Mouse (Mus musculus) embryonic facial prominence, embryonic 12.5 days (tissue): ENCODE measurements around the gene Mbd3l1. TPM values are rescaled to one million over a fixed set of nuclear protein-coding genes. Genes with fewer than 3 reads are reported as not detected.

Experiments
- ATAC-seq: fragments of 200-750 bp; cut with Nextera tagmentation; 2 replicates; pipeline ENCODE4 v1.8.0; 2017; ENCODE audit not compliant: insufficient number of reproducible peaks, insufficient read depth, low FRiP score, low TSS enrichment
- H3K27ac ChIP-seq: fragments of 300-500 bp; sonication (generic); 2 replicates; pipeline ENCODE4 v1.5.1; 2016; ENCODE audit warnings: mild to moderate bottlenecking
- H3K27me3 ChIP-seq: fragments of 300-500 bp; sonication (generic); 2 replicates; pipeline ENCODE4 v1.6.1; 2016; ENCODE audit warnings: mild to moderate bottlenecking, moderate library complexity
- H3K36me3 ChIP-seq: fragments of 300-500 bp; sonication (generic); 2 replicates; pipeline ENCODE4 v1.6.1; 2016; ENCODE audit warnings: mild to moderate bottlenecking
- H3K4me1 ChIP-seq: fragments of 300-500 bp; sonication (generic); 2 replicates; pipeline ENCODE4 v1.6.1; 2016
- H3K4me2 ChIP-seq: fragments of 300-500 bp; sonication (generic); replicated peaks from 2 replicates; pipeline ENCODE4 v1.6.1; 2016; ENCODE audit warnings: mild to moderate bottlenecking, moderate library complexity
- H3K4me3 ChIP-seq: fragments of 300-500 bp; sonication (generic); 2 replicates; pipeline ENCODE4 v1.5.1; 2016; ENCODE audit warnings: mild to moderate bottlenecking
- H3K9ac ChIP-seq: fragments of 300-500 bp; sonication (generic); 2 replicates; pipeline ENCODE4 v1.6.1; 2016; ENCODE audit warnings: mild to moderate bottlenecking, moderate library complexity
- H3K9me3 ChIP-seq: fragments of 300-500 bp; sonication (generic); 2 replicates; pipeline ENCODE4 v1.6.1; 2016; ENCODE audit warnings: mild to moderate bottlenecking, moderate library complexity
- WGBS: fragments of 180-500 bp; shearing (Covaris S2); methylation state at CpG from one replicate; pipeline ENCODE4 v1.1.7; 2016; 5-methylcytosine and 5-hydroxymethylcytosine counted together
- microRNA-seq: library from miRNA; unstranded; fragments of <30 nt; microRNA quantifications from one replicate; pipeline ENCODE4, GENCODE M21; 2017
- polyA plus RNA-seq: library from polyadenylated mRNA; unstranded; fragments of >200 nt; fragmentation: Nextera tagmentation; extraction: Ambion mirVana; gene quantifications from 2 replicates; pipeline ENCODE4 v1.2.1, GENCODE M21; 2016

Mbd3l1 gene
- polyA plus RNA-seq: not detected in 2 replicates

DNA sequence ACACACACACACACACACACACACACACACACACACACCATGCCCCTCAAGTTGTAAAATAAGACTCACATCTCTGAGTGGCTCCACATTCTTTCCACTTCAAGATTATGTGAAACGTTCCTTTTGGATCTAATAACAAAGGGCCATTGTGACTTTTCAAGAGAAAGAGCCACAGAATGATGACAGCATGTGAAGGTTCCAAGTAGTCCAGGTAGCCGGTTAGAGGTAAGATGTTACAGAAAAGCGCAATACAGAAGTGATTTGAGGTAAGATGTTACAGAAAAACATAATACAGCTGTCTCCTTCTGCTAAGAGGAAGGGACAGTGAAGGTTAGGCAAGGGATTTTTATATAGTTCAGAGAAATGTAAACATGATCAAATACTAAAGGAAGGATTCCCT lies at the start of gene Mbd3l1, which contains the start of gene Zfp558:
Gene Mbd3l1 (plus strand): TSS at position 192 of the 400 bp plus-strand sequence.
Gene Zfp558 (minus strand): TSS at position 101 of the 400 bp plus-strand sequence.
- Histone ChIP-seq H3K9ac (no peak within 1 kb of the TSS), H3K27ac (no peak within 1 kb of the TSS), H3K4me2 (no peak within 1 kb of the TSS), H3K36me3 (no peaks in the 10 kb centered on the region), H3K9me3 (no peaks in the 10 kb centered on the region), H3K27me3 (no peaks in the 10 kb centered on the region), H3K4me1 (no peaks in the 10 kb centered on the region), H3K4me3 (no peak within 1 kb of the TSS)
- no peak for ATAC-seq
- WGBS: 68% methylated on average over 3 of the region's 3 CpGs

DNA sequence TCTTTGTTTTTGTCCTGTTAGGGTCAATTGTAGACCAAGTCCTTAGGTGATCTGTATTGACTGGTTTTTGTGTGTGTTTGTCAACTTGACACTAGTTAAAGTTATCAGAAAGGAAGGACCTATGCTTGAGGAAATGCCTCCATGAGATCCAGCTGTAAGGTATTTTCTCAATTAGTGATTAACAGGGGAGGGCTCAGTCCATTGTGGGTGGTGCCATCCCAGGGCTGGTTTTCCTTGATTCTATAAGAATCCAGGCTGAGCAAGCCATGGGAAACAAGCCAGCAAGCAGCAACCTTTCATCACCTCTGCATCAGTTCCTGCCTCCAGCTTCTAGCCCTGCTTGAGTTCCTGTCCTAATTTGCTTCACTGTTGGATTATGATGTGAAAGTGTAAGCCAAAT lies 47.8 kb upstream of the Mbd3l1 start, which contains the start of gene Mbd3l2:
Gene Mbd3l2 (plus strand): TSS at position 301 of the 400 bp plus-strand sequence.
- Histone ChIP-seq H3K27ac (no peak within 1 kb of the TSS), H3K36me3 (no peaks in the 10 kb centered on the region), H3K4me3 (no peak within 1 kb of the TSS), H3K9ac (no peak within 1 kb of the TSS), H3K4me1 (no peaks in the 10 kb centered on the region), H3K27me3 (no peaks in the 10 kb centered on the region), H3K4me2 (no peak within 1 kb of the TSS), H3K9me3 (no peaks in the 10 kb centered on the region)
- ATAC-seq: no peak

DNA sequence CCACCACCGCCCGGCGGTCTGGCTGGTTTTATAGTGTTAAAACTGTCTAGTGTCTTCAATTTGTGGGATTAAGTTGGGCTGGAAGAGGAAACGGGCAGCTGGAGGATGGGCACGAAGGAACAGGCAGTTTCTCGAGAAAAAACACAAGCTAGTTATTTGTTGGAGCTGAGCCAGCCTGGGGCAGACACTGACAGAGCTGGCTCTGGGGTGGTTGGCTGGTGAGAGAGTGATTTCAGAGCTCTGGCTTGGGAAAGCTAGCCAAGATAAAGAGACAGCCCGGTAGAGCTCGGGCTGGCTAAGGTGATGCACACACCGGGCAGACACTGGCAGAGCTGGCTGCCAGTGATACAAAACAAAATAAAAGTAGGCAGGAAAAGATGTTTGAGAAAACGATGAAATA lies 46.5 kb upstream of the Mbd3l1 start:
- Histone ChIP-seq H3K27ac (no peak overlapping the region), H3K27me3 (no peaks in the 10 kb centered on the region), H3K4me2 (no peak overlapping the region), H3K4me1 (no peaks in the 10 kb centered on the region), H3K36me3 (no peaks in the 10 kb centered on the region), H3K4me3 (no peak overlapping the region), H3K9ac (no peak overlapping the region), H3K9me3 (no peaks in the 10 kb centered on the region)
- WGBS: 82% methylated on average over 10 of the region's 10 CpGs
- no peak for ATAC-seq

DNA sequence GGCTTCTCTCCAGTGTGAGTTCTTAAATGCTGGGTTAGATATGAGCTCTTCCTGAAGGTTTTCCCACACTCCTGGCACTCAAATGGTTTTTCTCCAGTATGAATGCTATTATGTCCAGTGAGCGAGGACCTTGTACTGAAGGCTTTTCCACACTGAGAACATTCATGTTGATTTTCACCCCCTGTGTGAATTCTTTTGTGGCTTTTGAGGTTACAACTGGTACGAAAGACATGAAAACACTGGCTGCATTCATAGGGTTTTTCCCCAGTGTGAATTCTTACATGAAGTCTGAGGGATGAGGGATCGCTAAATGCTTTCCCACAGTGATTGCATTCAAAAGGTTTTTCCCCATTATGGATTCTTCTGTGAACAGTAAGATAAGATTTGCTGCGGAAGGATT lies 21.6 kb upstream of the Mbd3l1 start:
- Histone ChIP-seq H3K4me1 (no peaks in the 10 kb centered on the region), H3K9me3 (0 out of 2 replicates have a peak, but pooled peaks cover 5% of the 10 kb centered on the region), H3K4me3 (no peak overlapping the region), H3K27me3 (no peaks in the 10 kb centered on the region), H3K36me3 (peaks cover 42% of the 10 kb centered on the region), H3K9ac (no peak overlapping the region), H3K4me2 (no peak overlapping the region), H3K27ac (no peak overlapping the region)
- ATAC-seq: no peak
- 91% methylated on average over 4 of the region's 4 CpGs for WGBS

DNA sequence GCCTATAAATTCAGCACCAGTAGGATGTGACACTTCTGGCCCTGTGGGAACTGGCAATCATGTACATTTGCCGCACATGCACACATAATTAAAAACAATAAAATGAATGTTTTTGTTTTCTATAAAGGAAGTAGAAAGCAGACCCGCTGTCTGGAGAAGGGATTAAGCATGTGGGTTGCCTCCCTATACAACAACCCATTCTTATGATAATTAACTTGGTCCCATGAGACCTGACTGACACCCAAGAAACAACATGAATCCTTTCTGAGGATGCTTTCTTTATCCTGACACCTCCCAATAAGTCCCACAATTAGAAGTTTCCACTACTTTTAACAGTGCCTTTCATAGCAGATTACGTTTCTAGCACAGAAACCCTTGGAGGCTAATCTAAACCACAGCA lies 10.8 kb upstream of the Mbd3l1 start:
- 73% methylated on average over 3 of the region's 3 CpGs for WGBS
- H3K4me1 ChIP-seq: no peaks in the 10 kb centered on the region
- no peak for ATAC-seq
- H3K4me2 ChIP-seq: no peak overlapping the region
- H3K4me3 ChIP-seq: no peak overlapping the region
- H3K9me3 ChIP-seq: no peaks in the 10 kb centered on the region
- H3K9ac ChIP-seq: no peak overlapping the region
- H3K27ac ChIP-seq: no peak overlapping the region
- H3K27me3 ChIP-seq: no peaks in the 10 kb centered on the region
- peaks cover 29% of the 10 kb centered on the region for H3K36me3 ChIP-seq

DNA sequence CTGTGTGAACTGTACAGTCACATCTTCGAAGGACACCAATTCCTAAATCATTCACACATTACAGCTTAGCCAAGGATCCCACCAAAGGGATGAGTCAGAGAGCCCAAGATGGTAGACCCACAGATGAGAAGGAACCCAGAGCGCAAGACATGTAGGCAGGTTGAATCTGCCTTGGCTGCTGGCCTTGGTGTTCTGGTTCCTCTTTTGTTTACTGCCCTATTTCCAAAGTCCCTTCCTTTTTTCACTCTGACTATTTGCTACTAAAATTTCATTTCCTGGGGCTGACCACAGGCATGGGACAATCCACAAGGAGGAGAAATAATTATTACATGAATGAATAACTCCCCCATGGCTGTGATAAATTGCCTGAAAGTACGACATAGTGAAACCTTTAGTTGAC lies 10.2 kb upstream of the Mbd3l1 start:
- H3K4me3 ChIP-seq: no peak overlapping the region
- no peak overlapping the region for H3K4me2 ChIP-seq
- H3K9me3 ChIP-seq: no peaks in the 10 kb centered on the region
- H3K4me1 ChIP-seq: no peaks in the 10 kb centered on the region
- no peak for ATAC-seq
- peaks cover 26% of the 10 kb centered on the region for H3K36me3 ChIP-seq
- 94% methylated on average over 3 of the region's 3 CpGs for whole genome bisulfite sequencing
- H3K9ac ChIP-seq: no peak overlapping the region
- H3K27me3 ChIP-seq: no peaks in the 10 kb centered on the region
- H3K27ac ChIP-seq: no peak overlapping the region

DNA sequence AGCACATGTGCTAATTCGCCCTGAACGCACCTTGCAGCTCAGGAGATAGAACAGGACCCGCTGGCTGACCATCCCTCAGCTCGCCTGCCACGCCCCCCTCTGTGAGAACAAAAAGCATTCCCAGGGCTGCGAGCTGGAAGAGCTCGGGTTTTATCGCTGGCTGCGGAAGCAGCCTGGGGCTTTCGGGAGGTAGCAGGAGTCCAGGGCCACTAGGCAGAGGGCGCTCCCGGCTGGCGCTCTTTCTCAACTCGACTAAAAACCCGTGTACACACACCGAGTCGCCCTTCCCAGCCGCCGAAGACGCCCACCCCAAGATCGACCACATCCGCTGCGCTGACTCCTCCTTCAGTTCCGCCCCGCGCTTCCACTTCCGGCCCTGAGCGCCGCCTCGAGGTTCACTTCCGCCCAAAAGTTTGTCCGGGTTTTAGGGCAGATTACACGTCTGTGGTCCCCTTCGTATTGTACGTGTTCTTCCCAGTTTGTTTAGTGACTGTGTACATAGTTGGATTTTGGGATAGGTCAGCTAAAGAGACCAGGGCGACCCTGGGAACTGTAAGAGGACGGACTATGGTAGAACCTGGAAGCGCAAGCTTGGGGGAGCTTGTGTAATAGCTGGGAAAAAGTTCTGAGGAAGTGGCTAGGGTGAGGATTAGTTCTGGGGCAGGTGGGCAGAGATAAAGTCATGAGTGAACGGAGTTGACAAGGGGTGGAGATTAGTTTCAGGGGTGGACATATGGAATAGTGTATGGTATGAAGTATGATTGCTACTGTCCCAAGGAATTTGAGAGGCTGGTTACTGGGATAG lies 4.6 kb upstream of the Mbd3l1 start:
- no peaks in the 10 kb centered on the region for H3K27me3 ChIP-seq
- H3K4me3 ChIP-seq: peak overlapping the region; percentile 52
- peak; percentile 96 for ATAC-seq
- H3K4me1 ChIP-seq: no peaks in the 10 kb centered on the region
- H3K36me3 ChIP-seq: no peaks in the 10 kb centered on the region
- H3K27ac ChIP-seq: peak overlapping the region; percentile 87
- H3K9ac ChIP-seq: peak overlapping the region; percentile 58
- H3K9me3 ChIP-seq: no peaks in the 10 kb centered on the region
- 4% methylated on average over 39 of the region's 39 CpGs for whole genome bisulfite sequencing
- H3K4me2 ChIP-seq: peak overlapping the region; percentile 55

DNA sequence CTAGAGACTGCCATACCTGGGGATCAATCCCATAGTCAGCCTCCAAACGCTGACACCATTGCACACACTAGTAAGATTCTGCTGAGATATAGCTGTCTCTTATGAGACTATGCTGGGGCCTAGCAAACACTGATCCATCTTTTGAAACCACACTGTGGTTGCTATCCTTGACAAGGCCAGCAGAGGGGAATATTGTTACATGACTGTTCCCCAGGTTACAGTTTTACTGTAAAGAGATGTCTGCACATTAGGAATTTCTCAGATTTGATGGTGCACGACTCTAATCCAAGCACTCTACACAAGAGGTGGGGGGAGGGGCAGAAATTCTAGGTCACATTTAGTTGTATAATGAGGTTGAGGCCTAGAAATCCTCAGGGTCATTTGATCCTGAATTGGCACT lies 29.9 kb downstream of the Mbd3l1 start:
- Histone ChIP-seq H3K9me3 (no peaks in the 10 kb centered on the region), H3K9ac (no peak overlapping the region), H3K36me3 (no peaks in the 10 kb centered on the region), H3K4me1 (no peaks in the 10 kb centered on the region), H3K4me3 (no peak overlapping the region), H3K27me3 (no peaks in the 10 kb centered on the region), H3K27ac (no peak overlapping the region), H3K4me2 (no peak overlapping the region)
- no peak for ATAC-seq
- 55% methylated on average over 2 of the region's 2 CpGs for WGBS

Small RNA genes within 50 kb of the gene (microRNA-seq; reads per million reads assigned to microRNA genes)
- gene Gm22854: not detected

Other genes starting within 250 kb of the Mbd3l1 start
- gene Chordc1, start 186.2 kb upstream of the Mbd3l1 start, polyA plus RNA-seq: 131 and 139 TPM in 2 replicates
- gene Naalad2, start 75.4 kb upstream of the Mbd3l1 start, polyA plus RNA-seq: 5.6 and 6.4 TPM in 2 replicates
- not detected in 2 replicates for gene Ubtfl1, start 73.9 kb upstream of the Mbd3l1 start, polyA plus RNA-seq
- gene Mbd3l2, start 47.7 kb upstream of the Mbd3l1 start, polyA plus RNA-seq: 0.08 TPM in 1 of 2 replicates, not detected in the other
- gene Zfp558, start 91 bp upstream of the Mbd3l1 start, polyA plus RNA-seq: 11.8 and 13.9 TPM in 2 replicates
- not detected in 2 replicates for gene Muc16, start 196.2 kb downstream of the Mbd3l1 start, polyA plus RNA-seq